Mouse (Mus musculus): ENCODE data around the gene Gpatch4.

DNA sequence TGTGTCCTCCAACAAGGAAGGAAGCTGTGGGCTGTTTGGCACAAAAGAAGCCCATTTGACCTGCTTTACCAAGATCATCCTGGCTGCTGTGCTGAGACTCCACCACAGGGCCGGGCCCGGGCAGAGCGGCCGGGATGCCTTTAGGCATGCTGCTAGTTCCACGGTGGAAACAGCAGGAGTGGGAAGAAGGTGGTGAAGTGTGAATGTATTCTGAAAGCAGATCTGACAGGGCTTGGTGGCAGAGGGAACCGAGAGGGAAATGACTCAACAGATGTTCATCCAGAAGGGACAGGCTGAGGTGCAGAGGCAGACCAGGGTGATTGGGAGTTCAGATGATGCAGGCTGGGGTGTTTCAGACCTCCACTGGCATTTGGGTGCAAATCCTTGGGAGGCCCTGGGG lies 54.8 kb downstream of the Gpatch4 start:
- TF ChIP-seq CTCF (IDR thresholded peaks at IDR 0.05 in 2 of 3, conservative IDR thresholded peaks at IDR 0.05 in 1 of 3; ENCODE audit: control insufficient read depth in 1 of 3, insufficient read depth in 1 of 3, low read depth in 2 of 3, low read length in 3 of 3, poor library complexity in 1 of 3, severe bottlenecking in 1 of 3) (no peak), EP300 (IDR thresholded peaks at IDR 0.05; ENCODE audit: low read depth in 1 of 2, low read length in 2 of 2) (no peak)
